Mouse (Mus musculus) testis, adult 2 months (tissue): ENCODE data around the gene Gm20388. TPM values are rescaled to one million over a fixed set of nuclear protein-coding genes. Genes with fewer than 3 reads are reported as not detected.
"Not testable (repeated sequence)": the region's sequence is repeated elsewhere in the genome, so short reads cannot be mapped to it uniquely, and the experiment has no call there.

ENCODE experiments used
- H3K27ac ChIP-seq: fragments of 200-500 bp; 2 replicates; pipeline ENCODE4 v1.5.1; 2012; ENCODE audit warnings: low read depth, low read length; ENCODE audit not compliant: control insufficient read depth, insufficient read depth
- H3K27me3 ChIP-seq: fragments of 200-500 bp; 2 replicates; pipeline ENCODE4 v1.6.1; 2012; ENCODE audit warnings: mild to moderate bottlenecking, low read length, moderate library complexity; ENCODE audit not compliant: control insufficient read depth, insufficient read depth
- H3K36me3 ChIP-seq: fragments of 200-500 bp; 2 replicates; pipeline ENCODE4 v1.6.1; 2012; ENCODE audit warnings: mild to moderate bottlenecking, low read length; ENCODE audit not compliant: control insufficient read depth, insufficient read depth
- H3K4me1 ChIP-seq: fragments of 200-500 bp; 2 replicates; pipeline ENCODE4 v1.6.1; 2012; ENCODE audit warnings: low read length; ENCODE audit not compliant: control insufficient read depth, insufficient read depth
- H3K4me3 ChIP-seq: fragments of 200-500 bp; 2 replicates; pipeline ENCODE4 v1.5.1; 2012; ENCODE audit warnings: low read depth, mild to moderate bottlenecking, low read length, moderate library complexity, mixed read lengths; ENCODE audit not compliant: control insufficient read depth
- CTCF ChIP-seq: fragments of 200-500 bp; IDR thresholded peaks from 2 replicates; pipeline ENCODE4 v1.5.1; 2012; ENCODE audit warnings: low read depth, mild to moderate bottlenecking, inconsistent platforms, low read length, moderate library complexity; ENCODE audit not compliant: control insufficient read depth, insufficient read depth, insufficient replicate concordance
- POLR2A ChIP-seq: fragments of 200-500 bp; IDR thresholded peaks from 2 replicates; pipeline ENCODE4 v1.6.1; 2012; ENCODE audit warnings: low read depth, mild to moderate bottlenecking, inconsistent platforms, low read length, moderate library complexity; ENCODE audit not compliant: control insufficient read depth
- polyA plus RNA-seq: library from polyadenylated mRNA; depleted of rRNA; stranded (reverse); fragments of >200 nt; gene quantifications from 2 replicates; pipeline ENCODE4 v1.2.3, GENCODE M21; 2012

Gene Gm20388
- polyA plus RNA-seq, 1 experiment = 5.6 TPM

- no peak overlapping the region for H3K27ac ChIP-seq
- no peak for TF ChIP-seq POLR2A
- TF ChIP-seq CTCF = no peak
Observed at GRCm38 (mm10) chr8:123453291-123453690, 3542.7 kb downstream of the Gm20388 start.

GRCm38 (mm10) chr8:123453951-123454350 is 3543.3 kb downstream of the Gm20388 start:
- no peak overlapping the region for H3K4me3 ChIP-seq
- TF ChIP-seq CTCF = no peak
- no peak for TF ChIP-seq POLR2A
- H3K27ac ChIP-seq = no peak overlapping the region
- H3K4me1 ChIP-seq = no peaks in the 10 kb centered on the region
- no peaks in the 10 kb centered on the region for H3K27me3 ChIP-seq
- no peaks in the 10 kb centered on the region for H3K36me3 ChIP-seq

More at GRCm38 (mm10) chr8:123453291-123453690, 3542.7 kb downstream of the Gm20388 start:
- Histone ChIP-seq H3K4me3 (no peak overlapping the region), H3K4me1 (no peaks in the 10 kb centered on the region), H3K27me3 (no peaks in the 10 kb centered on the region), H3K36me3 (no peaks in the 10 kb centered on the region)

- no peak overlapping the region for H3K27ac ChIP-seq
Observed at GRCm38 (mm10) chr8:123454559-123454958, 3543.9 kb downstream of the Gm20388 start.

GRCm38 (mm10) chr8:123463651-123464050 is 3553.0 kb downstream of the Gm20388 start:
- Histone ChIP-seq H3K27me3 (no peaks in the 10 kb centered on the region), H3K36me3 (no peaks in the 10 kb centered on the region), H3K27ac (no peak overlapping the region), H3K4me3 (no peak overlapping the region), H3K4me1 (no peaks in the 10 kb centered on the region)
- TF ChIP-seq POLR2A (no peak), CTCF (no peak)

More at GRCm38 (mm10) chr8:123454559-123454958, 3543.9 kb downstream of the Gm20388 start:
- Histone ChIP-seq H3K4me3 (no peak overlapping the region), H3K4me1 (no peaks in the 10 kb centered on the region), H3K36me3 (no peaks in the 10 kb centered on the region), H3K27me3 (no peaks in the 10 kb centered on the region)
- TF ChIP-seq POLR2A = no peak
- no peak for TF ChIP-seq CTCF

- H3K27me3 ChIP-seq = no peaks in the 10 kb centered on the region
- no peaks in the 10 kb centered on the region for H3K36me3 ChIP-seq
- TF ChIP-seq POLR2A (no peak), CTCF (no peak)
- no peaks in the 10 kb centered on the region for H3K4me1 ChIP-seq
- no peak overlapping the region for H3K4me3 ChIP-seq
- H3K27ac ChIP-seq = no peak overlapping the region
Observed at GRCm38 (mm10) chr8:123467476-123467875, 3556.8 kb downstream of the Gm20388 start.

- not testable (repeated sequence) for H3K27ac ChIP-seq, H3K27me3 ChIP-seq, H3K4me1 ChIP-seq, H3K4me3 ChIP-seq, H3K36me3 ChIP-seq
Observed at GRCm38 (mm10) chr8:123472991-123473390, 3562.3 kb downstream of the Gm20388 start.

- Histone ChIP-seq H3K4me3 (peak overlapping the region; percentile 21), H3K4me1 (peaks cover 11% of the 10 kb centered on the region)
- not testable (repeated sequence) for H3K27me3 ChIP-seq, H3K27ac ChIP-seq, H3K36me3 ChIP-seq
Observed at GRCm38 (mm10) chr8:123474549-123474948, 3563.9 kb downstream of the Gm20388 start.

GRCm38 (mm10) chr8:123476911-123477736 is 3566.5 kb downstream of the Gm20388 start:
- Histone ChIP-seq H3K4me3 (peak overlapping the region; percentile 99), H3K27me3 (no peaks in the 10 kb centered on the region), H3K4me1 (peaks cover 11% of the 10 kb centered on the region), H3K36me3 (no peaks in the 10 kb centered on the region), H3K27ac (peak overlapping the region; percentile 97)
- TF ChIP-seq CTCF = no peak
- no peak for TF ChIP-seq POLR2A
